Mouse (Mus musculus) heart, postnatal 0 days (tissue): ENCODE data around the gene Gja1. TPM values are rescaled to one million over a fixed set of nuclear protein-coding genes. Genes with fewer than 3 reads are reported as not detected.
A peak's percentile ranks its signal among the peaks of the same experiment; 100 is the strongest.
"Not testable (repeated sequence)": the region's sequence is repeated elsewhere in the genome, so short reads cannot be mapped to it uniquely, and the experiment has no call there.

Source experiments
- ATAC-seq: fragments of 200-750 bp; cut with Nextera tagmentation; 2 replicates; pipeline ENCODE4 v1.8.0; 2017; ENCODE audit warnings: low read depth, moderate number of reproducible peaks, moderate library complexity; ENCODE audit not compliant: insufficient read depth
- DNase-seq: peaks from one replicate; pipeline ENCODE4 v3.0.0-alpha.2; 2016; ENCODE audit warnings: low spot score
- H3K27ac ChIP-seq: fragments of 300-500 bp; sonication (generic); 2 replicates; pipeline ENCODE4 v1.5.1; 2014; ENCODE audit warnings: low read depth, mild to moderate bottlenecking
- H3K27me3 ChIP-seq: fragments of 300-500 bp; sonication (generic); 2 replicates; pipeline ENCODE4 v1.6.1; 2014; ENCODE audit warnings: low read length, mixed read lengths; ENCODE audit not compliant: control insufficient read depth, insufficient read depth
- H3K36me3 ChIP-seq: fragments of 300-500 bp; sonication (generic); replicated peaks from 2 replicates; pipeline ENCODE4 v1.6.1; 2014; ENCODE audit warnings: low read length, mixed read lengths; ENCODE audit not compliant: control insufficient read depth, insufficient read depth
- H3K4me1 ChIP-seq: fragments of 300-500 bp; sonication (generic); 2 replicates; pipeline ENCODE4 v1.6.1; 2014; ENCODE audit warnings: antibody characterized with exemption; ENCODE audit not compliant: control insufficient read depth, insufficient read depth
- H3K4me2 ChIP-seq: fragments of 300-500 bp; sonication (generic); 2 replicates; pipeline ENCODE4 v1.6.1; 2014; ENCODE audit warnings: low read depth, mild to moderate bottlenecking, low read length, moderate library complexity
- H3K4me3 ChIP-seq: fragments of 300-500 bp; sonication (generic); 2 replicates; pipeline ENCODE4 v1.5.1; 2014; ENCODE audit warnings: low read depth, low read length
- H3K9ac ChIP-seq: fragments of 300-500 bp; sonication (generic); replicated peaks from 2 replicates; pipeline ENCODE4 v1.6.1; 2014; ENCODE audit warnings: low read depth, low read length, mixed read lengths
- H3K9me3 ChIP-seq: fragments of 300-500 bp; sonication (generic); replicated peaks from 2 replicates; pipeline ENCODE4 v1.6.1; 2016; ENCODE audit warnings: low read length; ENCODE audit not compliant: control insufficient read depth
- CTCF ChIP-seq: IDR thresholded peaks from 2 replicates; pipeline ENCODE4 v1.5.1; 2016; ENCODE audit warnings: antibody characterized with exemption, control low read depth, low read depth
- EP300 ChIP-seq: IDR thresholded peaks from 2 replicates; pipeline ENCODE4 v1.6.1; 2016; ENCODE audit warnings: antibody characterized with exemption, low read depth
- WGBS: fragments of 180-500 bp; shearing (Covaris S2); extraction: QIAGEN DNeasy Blood & Tissue Kit; methylation state at CpG from one replicate; pipeline ENCODE4 v1.1.7; 2014; 5-methylcytosine and 5-hydroxymethylcytosine counted together
- polyA plus RNA-seq: library from polyadenylated mRNA; unstranded; fragments of >200 nt; fragmentation: Nextera tagmentation; extraction: Ambion mirVana; gene quantifications from 2 replicates; pipeline ENCODE4 v1.2.1, GENCODE M21; 2015
- total RNA-seq: library from RNA; depleted of rRNA; stranded (reverse); fragments of >200 nt; gene quantifications from 2 replicates; pipeline ENCODE4 v1.2.3, GENCODE M21; 2014; ENCODE audit warnings: low replicate concordance

Gja1 gene
- total and polyA plus RNA-seq, 2 experiments from 2014 or later = 396 to 613 TPM

- Histone ChIP-seq H3K27me3 (no peaks in the 10 kb centered on the region), H3K27ac (peak overlapping the region; percentile 79), H3K9me3 (no peaks in the 10 kb centered on the region), H3K4me2 (peak overlapping the region; percentile 70), H3K4me1 (peaks cover 9% of the 10 kb centered on the region; the same call in 1 of the 2 replicates), H3K4me3 (peak overlapping the region; percentile 21), H3K9ac (peak overlapping the region; percentile 45), H3K36me3 (peaks cover 34% of the 10 kb centered on the region)
- TF ChIP-seq EP300 = no peak
- no peak for TF ChIP-seq CTCF
- ATAC-seq (peak; percentile 53), DNase-seq (peak; percentile 64)
- 39% methylated on average over 13 of the region's 13 CpGs for WGBS
Measured at GRCm38 (mm10) chr10:56385195-56386109, 8.3 kb downstream of the Gja1 start.

GRCm38 (mm10) chr10:56393095-56393784 is 16.1 kb downstream of the Gja1 start:
- no peak overlapping the region for H3K4me2 ChIP-seq
- no peak for TF ChIP-seq CTCF
- TF ChIP-seq EP300 = no peak
- no peaks in the 10 kb centered on the region for H3K4me1 ChIP-seq
- H3K27me3 ChIP-seq = no peaks in the 10 kb centered on the region
- DNase-seq (no peak), ATAC-seq (no peak)
- 63% methylated on average over 6 of the region's 6 CpGs for WGBS
- no peak overlapping the region for H3K9ac ChIP-seq
- H3K4me3 ChIP-seq = no peak overlapping the region
- H3K36me3 ChIP-seq = peaks cover 32% of the 10 kb centered on the region
- no peaks in the 10 kb centered on the region for H3K9me3 ChIP-seq
- H3K27ac ChIP-seq = 0 out of 2 replicates have a peak overlapping the region, but pooled peaks have one; percentile 37

GRCm38 (mm10) chr10:56393815-56394417 is 16.8 kb downstream of the Gja1 start:
- not testable (repeated sequence) for H3K4me2 ChIP-seq, H3K4me1 ChIP-seq, H3K27me3 ChIP-seq, DNase-seq, ATAC-seq, H3K27ac ChIP-seq, H3K9me3 ChIP-seq, H3K4me3 ChIP-seq, H3K9ac ChIP-seq
- 94% methylated on average over 6 of the region's 7 CpGs for WGBS
- H3K36me3 ChIP-seq = peaks cover 26% of the 10 kb centered on the region

GRCm38 (mm10) chr10:56397875-56398274 is 20.7 kb downstream of the Gja1 start:
- TF ChIP-seq CTCF (no peak), EP300 (no peak)
- no peak overlapping the region for H3K4me2 ChIP-seq
- no peaks in the 10 kb centered on the region for H3K27me3 ChIP-seq
- 86% methylated on average over 8 of the region's 8 CpGs for WGBS
- no peaks in the 10 kb centered on the region for H3K36me3 ChIP-seq
- no peak overlapping the region for H3K27ac ChIP-seq
- no peaks in the 10 kb centered on the region for H3K9me3 ChIP-seq
- H3K4me3 ChIP-seq = no peak overlapping the region
- ATAC-seq (no peak), DNase-seq (no peak)
- no peak overlapping the region for H3K9ac ChIP-seq
- no peaks in the 10 kb centered on the region for H3K4me1 ChIP-seq

GRCm38 (mm10) chr10:56398310-56398709 is 21.2 kb downstream of the Gja1 start:
- WGBS = 92% methylated on average over 2 of the region's 2 CpGs
- DNase-seq (no peak), ATAC-seq (no peak)
- no peaks in the 10 kb centered on the region for H3K27me3 ChIP-seq
- TF ChIP-seq CTCF (no peak), EP300 (no peak)
- H3K36me3 ChIP-seq = no peaks in the 10 kb centered on the region
- no peak overlapping the region for H3K4me3 ChIP-seq
- no peaks in the 10 kb centered on the region for H3K4me1 ChIP-seq
- H3K4me2 ChIP-seq = no peak overlapping the region
- H3K9ac ChIP-seq = no peak overlapping the region
- H3K9me3 ChIP-seq = no peaks in the 10 kb centered on the region
- no peak overlapping the region for H3K27ac ChIP-seq

GRCm38 (mm10) chr10:56401396-56401795 is 24.3 kb downstream of the Gja1 start:
- not testable (repeated sequence) for H3K9me3 ChIP-seq, DNase-seq, H3K27me3 ChIP-seq, H3K9ac ChIP-seq, H3K4me2 ChIP-seq, ATAC-seq, H3K36me3 ChIP-seq, H3K4me3 ChIP-seq, H3K27ac ChIP-seq, H3K4me1 ChIP-seq
- WGBS = 92% methylated on average over 8 of the region's 8 CpGs
